In the genomic region with DNA sequence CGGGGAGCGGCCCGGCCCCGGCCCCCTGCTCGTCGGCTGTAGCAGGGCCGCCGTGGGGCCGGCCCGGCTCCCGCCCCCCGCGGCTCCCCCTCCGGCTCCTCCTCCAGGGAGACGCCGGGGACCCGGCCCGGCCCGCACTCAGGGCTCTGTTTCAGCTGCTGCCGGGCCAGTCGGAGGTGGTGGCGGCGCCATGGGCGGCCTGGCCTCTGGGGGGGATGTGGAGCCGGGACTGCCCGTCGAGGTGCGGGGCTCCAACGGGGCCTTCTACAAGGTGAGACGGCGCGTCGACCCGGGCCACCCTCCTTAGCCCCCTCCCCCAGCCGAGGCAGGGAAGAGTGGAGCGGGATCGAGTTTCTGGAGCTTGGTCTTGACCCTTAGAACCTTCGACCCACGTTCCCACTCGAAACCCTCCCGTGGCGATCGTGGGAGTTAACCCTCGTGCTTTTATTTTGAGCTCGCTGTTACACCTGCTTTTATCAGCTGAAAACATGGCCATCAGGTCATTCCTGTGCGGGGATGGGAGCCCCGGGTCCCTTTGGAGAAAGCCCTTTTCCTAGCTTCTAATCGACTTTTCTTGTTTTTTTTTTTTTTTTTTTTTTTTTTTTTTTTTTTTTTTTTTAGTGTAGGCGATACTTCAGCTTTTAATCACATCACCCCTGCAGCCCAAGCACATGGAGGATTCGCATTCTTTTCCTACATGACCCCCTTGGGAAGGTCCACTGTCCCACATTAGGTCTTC, we compare ENCODE assay signal across 1 mouse cellular context.
A peak's percentile ranks its signal among the peaks of the same experiment; 100 is the strongest.
TF ChIP-seq lines count a peak whose summit lies in the region.

No protein-coding gene starts in this region.

TF ChIP-seq in MEL, 35 proteins besides CTCF, POLR2A, EP300 and RAD21:
- TF ChIP-seq UBTF (IDR thresholded peaks at IDR 0.05; ENCODE audit: borderline replicate concordance, insufficient read depth, low read depth, low read length) (peak; percentile 79; the same call in 1 of the 2 replicates), MXI1 (IDR thresholded peaks at IDR 0.05; ENCODE audit: low read depth, low read length) (peak; percentile 75), MAFK (IDR thresholded peaks at IDR 0.05; ENCODE audit: borderline replicate concordance, low read depth, low read length) (no peak), MAZ (IDR thresholded peaks at IDR 0.05; ENCODE audit: low read depth, low read length) (peak; percentile 70; the same call in 1 of the 2 replicates), ZNF384 (IDR thresholded peaks at IDR 0.05; ENCODE audit: low read depth, low read length) (peak; percentile 75), ZC3H11A (IDR thresholded peaks at IDR 0.05; ENCODE audit: low read depth, low read length) (no peak), TBP (IDR thresholded peaks at IDR 0.05; ENCODE audit: low read depth, low read length) (0 out of 2 replicates have a peak, but pooled peaks have one; percentile 16), CHD1 (IDR thresholded peaks at IDR 0.05; ENCODE audit: low read depth, low read length) (peak; percentile 89; the same call in 1 of the 2 replicates), CHD2 (IDR thresholded peaks at IDR 0.05; ENCODE audit: low read length) (no peak), MAX (IDR thresholded peaks at IDR 0.05; ENCODE audit: low read length) (peak; percentile 68)
